Mouse (Mus musculus): ENCODE results near the gene Uqcrc1.

GRCm38 (mm10) chr9:108999167-108999526 lies 62.7 kb downstream of the Uqcrc1 start:
- TF ChIP-seq CTCF (IDR thresholded peaks at IDR 0.05; ENCODE audit: control insufficient read depth, insufficient read depth, insufficient read length) (no peak), USF1 (IDR thresholded peaks at IDR 0.05; ENCODE audit: low read depth) (no peak), MAX (IDR thresholded peaks at IDR 0.05) (no peak), FOSL1 (IDR thresholded peaks at IDR 0.05; ENCODE audit: insufficient read depth, low read length, poor library complexity, severe bottlenecking) (no peak), CEBPB (IDR thresholded peaks at IDR 0.05; ENCODE audit: low read depth) (no peak)
